Mouse (Mus musculus): Measurements from ENCODE around the gene Srpk2. TPM values are rescaled to one million over a fixed set of nuclear protein-coding genes. Genes with fewer than 3 reads are reported as not detected.

The Srpk2 gene
- total and polyA plus RNA-seq, 2 experiments from 2014 or later = 62.2 to 150 TPM

DNA sequence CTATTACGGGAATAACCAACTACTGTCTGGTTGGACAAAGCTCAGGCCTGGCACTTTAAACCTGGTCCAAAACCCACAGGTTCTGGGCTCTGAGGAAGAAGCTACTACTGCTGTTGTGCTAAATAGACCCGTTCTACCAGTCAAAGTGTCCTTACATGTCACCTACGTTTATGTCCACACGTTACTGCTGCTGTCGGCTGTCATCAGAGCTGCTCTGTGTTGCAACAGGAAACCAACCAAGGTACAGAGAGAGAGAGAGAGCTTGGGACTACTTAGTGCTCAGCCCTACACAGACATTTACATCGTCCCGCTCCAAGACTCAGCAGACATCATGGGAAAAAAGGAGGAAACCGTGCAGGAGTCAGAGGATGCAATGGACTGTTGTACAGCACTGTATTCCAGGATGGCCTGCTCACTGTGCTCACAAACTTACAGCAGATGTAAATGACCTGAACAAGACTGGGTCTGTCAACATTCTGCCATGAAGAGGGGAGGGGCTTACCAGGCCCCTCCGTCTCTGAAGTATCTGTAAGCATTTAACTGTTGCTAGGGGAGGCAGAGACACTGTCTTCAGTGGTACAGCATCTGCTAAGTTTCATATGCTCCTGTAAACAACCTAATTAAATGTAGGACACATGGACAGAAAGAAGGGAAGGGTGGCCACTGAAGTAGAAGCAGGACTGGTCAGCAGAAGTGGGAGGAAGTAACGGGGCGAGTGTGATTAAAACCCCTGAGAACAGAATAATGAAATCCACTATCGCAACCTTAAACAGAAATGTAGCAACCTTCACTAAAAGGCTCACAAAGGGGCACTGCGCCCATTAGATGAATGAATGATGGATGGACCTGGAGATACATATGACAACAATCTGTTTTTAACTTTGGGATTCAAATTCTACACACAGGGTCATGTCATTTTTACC is 97.6 kb downstream of the Srpk2 start:
- no peak overlapping the region for H3K9ac ChIP-seq (replicated peaks; ENCODE audit: low read length)
- DNase-seq (ENCODE audit: low spot score) = no peak
- H3K4me2 ChIP-seq (ENCODE audit: low read depth, low read length) = no peak overlapping the region
- H3K27me3 ChIP-seq (ENCODE audit: insufficient read depth, low read length) = no peaks in the 10 kb centered on the region
- H3K36me3 ChIP-seq (ENCODE audit: insufficient read depth, low read length) = no peaks in the 10 kb centered on the region
- no peaks in the 10 kb centered on the region for H3K4me1 ChIP-seq (ENCODE audit: insufficient read depth, low read length)
- 84% methylated on average over 13 of the region's 13 CpGs for WGBS
- no peaks in the 10 kb centered on the region for H3K9me3 ChIP-seq (ENCODE audit: low read length)
- no peak overlapping the region for H3K4me3 ChIP-seq (ENCODE audit: low read length)
- no peak overlapping the region for H3K27ac ChIP-seq
- ATAC-seq = no peak
- no peak for TF ChIP-seq CTCF (IDR thresholded peaks at IDR 0.05; ENCODE audit: low read depth)

DNA sequence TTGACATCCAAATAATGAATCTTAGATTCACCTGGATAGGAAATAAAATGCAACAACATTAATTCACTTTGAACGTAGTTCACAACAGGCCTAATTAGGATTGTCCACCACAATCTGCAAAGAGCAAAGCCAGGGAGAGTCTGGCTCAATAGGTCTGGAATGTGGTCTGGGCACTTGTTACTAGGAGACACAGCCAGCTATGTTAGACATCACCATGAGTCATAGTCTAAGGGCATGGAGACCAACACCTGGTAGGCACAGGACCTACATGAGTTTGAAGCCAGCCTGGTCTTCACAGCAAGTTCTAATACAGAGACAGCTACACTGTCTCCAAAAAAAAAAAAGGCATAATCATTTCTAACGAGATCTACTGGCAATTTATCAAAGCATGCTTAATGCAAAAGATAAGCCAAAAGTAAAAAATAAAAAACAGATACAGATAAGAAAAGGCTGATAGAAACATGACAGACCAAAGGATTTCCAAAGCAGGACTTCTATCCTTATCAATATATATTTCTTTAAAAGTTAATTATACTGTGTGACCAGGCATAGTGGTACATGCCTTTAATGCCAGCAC is 102.8 kb downstream of the Srpk2 start:
- H3K9ac ChIP-seq (replicated peaks; ENCODE audit: low read length) = no peak overlapping the region
- no peak overlapping the region for H3K27ac ChIP-seq
- 51% methylated on average over 2 of the region's 2 CpGs for WGBS
- H3K4me3 ChIP-seq (ENCODE audit: low read length) = no peak overlapping the region
- no peaks in the 10 kb centered on the region for H3K36me3 ChIP-seq (ENCODE audit: insufficient read depth, low read length)
- no peak for TF ChIP-seq CTCF (IDR thresholded peaks at IDR 0.05; ENCODE audit: low read depth)
- no peak overlapping the region for H3K4me2 ChIP-seq (ENCODE audit: low read depth, low read length)
- DNase-seq (ENCODE audit: low spot score) (no peak), ATAC-seq (no peak)
- peaks cover 7% of the 10 kb centered on the region; the same call in 1 of the 2 replicates for H3K4me1 ChIP-seq (ENCODE audit: insufficient read depth, low read length)
- no peaks in the 10 kb centered on the region for H3K27me3 ChIP-seq (ENCODE audit: insufficient read depth, low read length)
- no peaks in the 10 kb centered on the region for H3K9me3 ChIP-seq (ENCODE audit: low read length)

DNA sequence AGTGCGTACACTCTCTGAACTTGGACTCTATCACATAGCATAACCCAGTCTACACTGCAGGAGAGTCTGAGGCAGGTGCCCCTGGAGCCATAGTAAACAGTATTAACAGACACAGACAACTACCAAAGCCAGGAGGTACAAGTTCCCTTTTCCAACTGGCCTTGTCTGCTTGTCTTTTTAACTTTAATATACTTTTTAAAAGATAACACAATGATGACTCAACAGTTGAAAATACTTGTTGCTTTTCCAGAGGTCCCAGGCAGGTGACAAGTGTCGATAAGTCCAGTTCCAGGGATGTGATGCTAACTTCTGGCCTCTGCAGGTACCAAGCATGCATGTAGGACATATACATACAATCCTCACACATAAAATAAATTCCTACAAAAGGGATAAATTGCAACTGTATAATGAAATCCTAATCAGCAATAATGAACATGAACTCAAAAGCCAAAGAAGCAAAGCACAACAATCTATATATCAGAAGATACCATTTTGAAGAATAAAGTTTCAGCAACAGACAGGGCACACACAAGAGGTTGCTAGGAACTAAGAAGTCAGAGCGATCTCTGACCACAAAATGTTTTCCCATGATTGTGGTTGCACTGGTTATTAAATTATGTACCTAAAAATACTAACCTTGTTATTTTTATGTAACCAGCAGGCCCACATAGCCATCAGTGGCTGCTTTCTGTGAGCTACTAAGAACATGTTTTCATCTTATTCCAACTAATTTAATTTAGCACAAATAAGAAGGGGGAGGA is 105.1 kb downstream of the Srpk2 start:
- no peak for TF ChIP-seq CTCF (IDR thresholded peaks at IDR 0.05; ENCODE audit: low read depth)
- Histone ChIP-seq H3K9ac (replicated peaks; ENCODE audit: low read length) (no peak overlapping the region), H3K4me1 (ENCODE audit: insufficient read depth, low read length) (peaks cover 7% of the 10 kb centered on the region; the same call in 1 of the 2 replicates), H3K27me3 (ENCODE audit: insufficient read depth, low read length) (no peaks in the 10 kb centered on the region), H3K27ac (no peak overlapping the region), H3K4me2 (ENCODE audit: low read depth, low read length) (no peak overlapping the region), H3K9me3 (ENCODE audit: low read length) (no peaks in the 10 kb centered on the region), H3K4me3 (ENCODE audit: low read length) (no peak overlapping the region), H3K36me3 (ENCODE audit: insufficient read depth, low read length) (no peaks in the 10 kb centered on the region)
- no peak for DNase-seq (ENCODE audit: low spot score)
- 96% methylated on average over 3 of the region's 3 CpGs for WGBS
- no peak for ATAC-seq

GRCm38 (mm10) chr5:23578322-23578957 is 106.0 kb downstream of the Srpk2 start:
- Histone ChIP-seq H3K4me1 (ENCODE audit: insufficient read depth, low read length) (peaks cover 7% of the 10 kb centered on the region; the same call in 1 of the 2 replicates), H3K9me3 (ENCODE audit: low read length) (no peaks in the 10 kb centered on the region), H3K27ac (peak overlapping the region; percentile 42; the same call in 1 of the 2 replicates), H3K4me3 (ENCODE audit: low read length) (no peak overlapping the region), H3K4me2 (ENCODE audit: low read depth, low read length) (no peak overlapping the region), H3K36me3 (ENCODE audit: insufficient read depth, low read length) (no peaks in the 10 kb centered on the region), H3K27me3 (ENCODE audit: insufficient read depth, low read length) (no peaks in the 10 kb centered on the region), H3K9ac (replicated peaks; ENCODE audit: low read length) (no peak overlapping the region)
- no peak for ATAC-seq
- no peak for DNase-seq (ENCODE audit: low spot score)
- WGBS = 90% methylated on average over 4 of the region's 4 CpGs
- no peak for TF ChIP-seq CTCF (IDR thresholded peaks at IDR 0.05; ENCODE audit: low read depth)

DNA sequence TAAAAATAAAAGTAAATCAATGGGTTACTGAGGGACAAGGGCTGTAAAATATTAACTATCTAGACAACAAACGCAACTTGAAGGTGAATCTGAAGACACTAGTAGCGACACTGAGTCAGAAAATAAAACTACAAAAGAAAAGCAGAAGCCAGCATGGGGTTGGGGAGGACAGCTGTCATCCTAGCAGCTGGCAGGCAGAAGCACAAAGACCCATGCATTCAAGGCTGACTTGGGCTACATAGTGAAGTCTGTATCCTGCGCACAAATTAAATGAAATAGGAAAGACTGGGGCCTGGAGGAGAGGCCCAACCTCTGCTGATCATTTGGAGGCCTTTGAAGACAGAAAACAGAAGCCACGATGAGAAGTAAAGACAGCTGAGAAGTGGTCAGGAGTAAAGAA is 106.6 kb downstream of the Srpk2 start:
- Histone ChIP-seq H3K36me3 (ENCODE audit: insufficient read depth, low read length) (no peaks in the 10 kb centered on the region), H3K27me3 (ENCODE audit: insufficient read depth, low read length) (no peaks in the 10 kb centered on the region), H3K4me2 (ENCODE audit: low read depth, low read length) (no peak overlapping the region), H3K9ac (replicated peaks; ENCODE audit: low read length) (no peak overlapping the region), H3K9me3 (ENCODE audit: low read length) (no peaks in the 10 kb centered on the region), H3K4me1 (ENCODE audit: insufficient read depth, low read length) (peaks cover 7% of the 10 kb centered on the region; the same call in 1 of the 2 replicates), H3K27ac (peak overlapping the region; percentile 42; the same call in 1 of the 2 replicates), H3K4me3 (ENCODE audit: low read length) (no peak overlapping the region)
- no peak for TF ChIP-seq CTCF (IDR thresholded peaks at IDR 0.05; ENCODE audit: low read depth)
- 27% methylated on average over 4 of the region's 4 CpGs for whole genome bisulfite sequencing
- peak; percentile 77 for ATAC-seq
- DNase-seq (ENCODE audit: low spot score) = peak; percentile 56
